Mouse (Mus musculus) spleen, adult 2 months (tissue): ENCODE measurements at regions not wholly inside any gene's neighbourhood (a gene's known extent, or its start where the extent isn't known, plus 50 kb on each side); places are given as distances from the start of the nearest gene placed in this dataset.

Experiments
- CTCF ChIP-seq: fragments of 200-500 bp; IDR thresholded peaks from 2 replicates; pipeline ENCODE4 v1.5.1; 2011; ENCODE audit warnings: mild to moderate bottlenecking, inconsistent platforms; ENCODE audit not compliant: insufficient read depth, insufficient read length, insufficient replicate concordance; ENCODE audit errors: extremely low read depth
- POLR2A ChIP-seq: fragments of 200-500 bp; IDR thresholded peaks from 2 replicates; pipeline ENCODE4 v1.6.1; 2011; ENCODE audit warnings: low read depth, low read length, inconsistent platforms

- TF ChIP-seq POLR2A: no peak
- TF ChIP-seq CTCF: peak; percentile 69; the same call in 1 of the 2 replicates
Measured at GRCm38 (mm10) chr13:13889297-13890120, 64.8 kb upstream of the B3galnt2 start.
